Mouse (Mus musculus) midbrain, embryonic 16.5 days (tissue): ENCODE results near the gene Tbc1d10a. TPM values are rescaled to one million over a fixed set of nuclear protein-coding genes. Genes with fewer than 3 reads are reported as not detected.

Experiments
- ATAC-seq: fragments of 200-750 bp; cut with Nextera tagmentation; 2 replicates; pipeline ENCODE4 v1.8.0; 2017; ENCODE audit warnings: moderate TSS enrichment
- H3K27ac ChIP-seq: fragments of 300-500 bp; sonication (generic); 2 replicates; pipeline ENCODE4 v1.5.1; 2014; ENCODE audit warnings: mild to moderate bottlenecking, low read length, mixed read lengths
- H3K27me3 ChIP-seq: fragments of 300-500 bp; sonication (generic); 2 replicates; pipeline ENCODE4 v1.6.1; 2014; ENCODE audit warnings: low read depth, low read length, mixed read lengths; ENCODE audit not compliant: control insufficient read depth, insufficient read depth
- H3K36me3 ChIP-seq: fragments of 300-500 bp; sonication (generic); 2 replicates; pipeline ENCODE4 v1.6.1; 2014; ENCODE audit warnings: mild to moderate bottlenecking, low read length, moderate library complexity, mixed read lengths; ENCODE audit not compliant: control insufficient read depth, insufficient read depth
- H3K4me1 ChIP-seq: fragments of 300-500 bp; sonication (generic); 2 replicates; pipeline ENCODE4 v1.6.1; 2014; ENCODE audit warnings: mild to moderate bottlenecking, low read length, mixed read lengths; ENCODE audit not compliant: control insufficient read depth, insufficient read depth
- H3K4me2 ChIP-seq: fragments of 300-500 bp; sonication (generic); 2 replicates; pipeline ENCODE4 v1.6.1; 2014; ENCODE audit warnings: mild to moderate bottlenecking, low read length, mixed read lengths
- H3K4me3 ChIP-seq: fragments of 300-500 bp; sonication (generic); 2 replicates; pipeline ENCODE4 v1.5.1; 2014; ENCODE audit warnings: low read depth, mild to moderate bottlenecking, low read length, moderate library complexity, mixed read lengths
- H3K9ac ChIP-seq: fragments of 300-500 bp; sonication (generic); 2 replicates; pipeline ENCODE4 v1.6.1; 2014; ENCODE audit warnings: low read depth, low read length, mixed read lengths
- H3K9me3 ChIP-seq: fragments of 300-500 bp; sonication (generic); replicated peaks from 2 replicates; pipeline ENCODE4 v1.6.1; 2014; ENCODE audit warnings: mild to moderate bottlenecking, low read length, mixed read lengths; ENCODE audit not compliant: control insufficient read depth, poor library complexity, severe bottlenecking
- WGBS: fragments of 180-500 bp; shearing (Covaris S2); extraction: QIAGEN DNeasy Blood & Tissue Kit; methylation state at CpG from one replicate; pipeline ENCODE4 v1.1.7; 2014; 5-methylcytosine and 5-hydroxymethylcytosine counted together
- polyA plus RNA-seq: library from polyadenylated mRNA; unstranded; fragments of >200 nt; fragmentation: Nextera tagmentation; extraction: Ambion mirVana; gene quantifications from 2 replicates; pipeline ENCODE4 v1.2.1, GENCODE M21; 2015

Gene Tbc1d10a
- polyA plus RNA-seq, 1 experiment from 2014 or later, result 34.8 TPM

DNA sequence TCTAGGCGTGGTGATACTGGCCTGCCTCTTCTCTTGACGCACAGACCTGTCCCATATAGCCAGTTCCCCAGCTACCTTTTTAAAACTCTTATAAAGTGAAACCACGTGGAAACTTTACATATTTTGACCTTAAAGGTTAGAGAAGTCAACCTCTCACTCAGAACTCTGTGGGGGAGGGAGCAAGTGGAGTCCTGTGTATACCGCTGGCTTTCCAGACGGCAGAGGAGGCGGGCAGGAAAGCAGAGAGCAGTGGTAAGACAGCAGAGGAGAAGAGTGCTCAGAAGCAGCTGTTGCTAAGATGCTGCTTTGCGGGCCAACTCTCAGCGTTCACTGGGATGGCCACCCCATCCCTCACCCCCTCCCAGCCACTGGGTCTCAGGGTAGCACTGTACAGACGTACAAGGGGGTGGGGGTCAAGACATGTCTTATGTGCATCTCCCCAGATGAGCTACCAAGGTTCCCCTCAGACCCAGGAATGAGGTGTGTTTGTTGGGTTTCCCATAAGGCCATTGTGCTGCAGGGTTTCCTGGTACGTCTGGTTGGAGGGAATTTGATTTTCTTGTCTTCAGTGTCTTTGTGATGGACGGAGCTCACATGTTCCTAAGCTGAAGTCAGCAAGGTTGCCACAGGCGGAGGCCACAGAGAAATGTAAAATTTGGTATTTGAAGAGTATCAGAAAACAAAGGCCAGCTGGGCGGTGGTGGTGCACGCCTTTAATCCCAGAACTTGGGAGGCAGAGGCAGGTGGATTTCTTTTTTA is 60.8 kb downstream of the Tbc1d10a start:
- no peak for ATAC-seq

DNA sequence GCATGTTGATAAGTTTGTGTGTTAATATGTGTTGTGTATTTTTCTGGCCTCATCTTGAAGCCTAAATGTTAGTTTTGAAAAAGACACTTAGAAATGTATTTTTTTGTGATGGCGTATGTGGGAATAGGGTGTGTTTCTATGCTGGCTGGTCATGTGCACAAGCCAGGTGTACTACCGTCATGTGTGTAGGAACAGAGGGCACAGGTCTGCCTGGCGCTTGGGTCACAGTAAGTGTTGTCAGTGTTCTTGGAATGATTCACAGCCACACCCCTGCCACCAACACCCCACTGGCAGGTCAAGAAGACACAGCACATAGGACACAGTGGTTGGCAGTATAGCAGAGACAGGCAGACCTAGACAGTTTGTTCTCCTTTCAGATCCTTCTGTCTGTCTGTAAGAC is 62.6 kb downstream of the Tbc1d10a start:
- ATAC-seq, result no peak
- Histone ChIP-seq H3K27ac (no peak overlapping the region), H3K27me3 (no peaks in the 10 kb centered on the region)

More for the DNA sequence above, 60.8 kb downstream of the Tbc1d10a start:
- Histone ChIP-seq H3K9me3 (no peaks in the 10 kb centered on the region), H3K4me1 (no peaks in the 10 kb centered on the region), H3K4me3 (no peak overlapping the region), H3K36me3 (no peaks in the 10 kb centered on the region), H3K27ac (no peak overlapping the region), H3K9ac (no peak overlapping the region), H3K27me3 (no peaks in the 10 kb centered on the region), H3K4me2 (no peak overlapping the region)
- WGBS, result 85% methylated on average over 14 of the region's 14 CpGs

DNA sequence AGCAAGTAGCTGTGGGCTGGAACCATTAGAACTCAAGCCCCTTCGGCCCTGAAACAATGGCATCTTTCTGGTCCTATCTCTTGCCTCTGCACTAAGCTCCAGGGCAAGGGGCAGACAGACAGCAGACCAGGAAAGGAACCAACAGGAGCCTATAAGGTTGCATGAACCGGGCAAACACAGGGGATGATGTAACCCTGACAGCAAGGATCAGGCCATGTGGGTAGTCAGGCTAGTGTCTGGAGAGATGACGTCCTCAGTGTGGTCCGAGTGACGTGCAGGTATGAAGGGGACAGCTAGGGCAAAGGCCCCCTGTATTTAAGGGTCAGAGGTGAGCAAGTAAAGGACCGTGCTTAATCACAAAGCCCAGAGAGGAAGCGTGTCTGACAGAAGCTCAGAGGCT is 63.7 kb downstream of the Tbc1d10a start:
- no peak overlapping the region for H3K27ac ChIP-seq
- H3K36me3 ChIP-seq, result no peaks in the 10 kb centered on the region
- WGBS, result 77% methylated on average over 7 of the region's 7 CpGs
- no peaks in the 10 kb centered on the region for H3K27me3 ChIP-seq
- no peak for ATAC-seq
- no peaks in the 10 kb centered on the region for H3K9me3 ChIP-seq
- H3K9ac ChIP-seq, result no peak overlapping the region
- H3K4me3 ChIP-seq, result no peak overlapping the region
- H3K4me1 ChIP-seq, result no peaks in the 10 kb centered on the region
- no peak overlapping the region for H3K4me2 ChIP-seq

More for the DNA sequence above, 62.6 kb downstream of the Tbc1d10a start:
- no peaks in the 10 kb centered on the region for H3K9me3 ChIP-seq
- no peak overlapping the region for H3K4me3 ChIP-seq
- no peaks in the 10 kb centered on the region for H3K36me3 ChIP-seq
- H3K4me1 ChIP-seq, result no peaks in the 10 kb centered on the region
- no peak overlapping the region for H3K9ac ChIP-seq
- no peak overlapping the region for H3K4me2 ChIP-seq
- WGBS, result 98% methylated on average over 3 of the region's 3 CpGs

DNA sequence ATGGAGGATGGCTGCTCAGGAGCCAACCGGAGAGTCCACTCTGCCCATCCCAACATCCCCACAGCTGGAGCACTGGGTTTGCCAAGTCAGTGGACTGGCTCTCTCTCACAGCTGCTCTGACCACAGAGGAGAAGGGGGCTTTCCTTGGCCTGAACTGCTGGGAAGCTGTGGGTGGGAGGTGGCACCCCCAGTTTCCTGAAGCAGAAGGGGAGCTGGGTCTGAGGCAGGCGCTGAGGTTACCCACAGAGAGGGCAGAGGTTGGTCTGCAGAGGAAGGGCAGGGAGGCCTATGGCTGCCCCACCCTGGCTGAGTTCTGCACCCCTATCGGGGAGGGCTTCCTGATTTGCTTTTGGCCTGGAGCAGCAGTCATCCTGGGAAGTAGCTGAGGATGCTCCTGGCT is 64.8 kb downstream of the Tbc1d10a start:
- H3K4me2 ChIP-seq, result no peak overlapping the region
- no peaks in the 10 kb centered on the region for H3K4me1 ChIP-seq
- H3K4me3 ChIP-seq, result no peak overlapping the region
- no peaks in the 10 kb centered on the region for H3K27me3 ChIP-seq
- H3K9me3 ChIP-seq, result no peaks in the 10 kb centered on the region
- no peaks in the 10 kb centered on the region for H3K36me3 ChIP-seq
- no peak for ATAC-seq
- no peak overlapping the region for H3K27ac ChIP-seq
- 70% methylated on average over 3 of the region's 3 CpGs for WGBS
- H3K9ac ChIP-seq, result no peak overlapping the region

DNA sequence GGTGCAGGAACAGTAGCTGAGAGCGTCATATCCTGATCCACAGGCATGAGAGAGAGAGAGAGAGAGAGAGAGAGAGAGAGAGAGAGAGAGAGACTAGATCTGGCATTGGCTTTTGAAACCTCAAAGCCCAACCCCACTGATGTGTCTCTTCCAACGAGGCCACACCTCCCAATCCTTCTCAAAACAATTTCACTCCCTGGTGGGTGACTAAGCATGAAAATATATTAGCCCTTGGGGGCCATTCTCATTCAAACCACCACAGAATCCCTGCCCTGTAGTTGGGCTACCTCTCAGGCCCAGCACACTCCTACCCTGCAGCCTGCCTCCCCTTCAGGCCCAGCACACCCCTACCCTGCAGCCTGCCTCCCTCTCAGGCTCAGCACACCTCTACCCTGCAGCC is 66.3 kb downstream of the Tbc1d10a start:
- Histone ChIP-seq H3K9me3 (no peaks in the 10 kb centered on the region), H3K4me2 (no peak overlapping the region), H3K27me3 (no peaks in the 10 kb centered on the region), H3K4me1 (no peaks in the 10 kb centered on the region), H3K9ac (no peak overlapping the region), H3K36me3 (no peaks in the 10 kb centered on the region), H3K4me3 (no peak overlapping the region), H3K27ac (no peak overlapping the region)
- no peak for ATAC-seq
- 68% methylated on average over 2 of the region's 2 CpGs for WGBS

DNA sequence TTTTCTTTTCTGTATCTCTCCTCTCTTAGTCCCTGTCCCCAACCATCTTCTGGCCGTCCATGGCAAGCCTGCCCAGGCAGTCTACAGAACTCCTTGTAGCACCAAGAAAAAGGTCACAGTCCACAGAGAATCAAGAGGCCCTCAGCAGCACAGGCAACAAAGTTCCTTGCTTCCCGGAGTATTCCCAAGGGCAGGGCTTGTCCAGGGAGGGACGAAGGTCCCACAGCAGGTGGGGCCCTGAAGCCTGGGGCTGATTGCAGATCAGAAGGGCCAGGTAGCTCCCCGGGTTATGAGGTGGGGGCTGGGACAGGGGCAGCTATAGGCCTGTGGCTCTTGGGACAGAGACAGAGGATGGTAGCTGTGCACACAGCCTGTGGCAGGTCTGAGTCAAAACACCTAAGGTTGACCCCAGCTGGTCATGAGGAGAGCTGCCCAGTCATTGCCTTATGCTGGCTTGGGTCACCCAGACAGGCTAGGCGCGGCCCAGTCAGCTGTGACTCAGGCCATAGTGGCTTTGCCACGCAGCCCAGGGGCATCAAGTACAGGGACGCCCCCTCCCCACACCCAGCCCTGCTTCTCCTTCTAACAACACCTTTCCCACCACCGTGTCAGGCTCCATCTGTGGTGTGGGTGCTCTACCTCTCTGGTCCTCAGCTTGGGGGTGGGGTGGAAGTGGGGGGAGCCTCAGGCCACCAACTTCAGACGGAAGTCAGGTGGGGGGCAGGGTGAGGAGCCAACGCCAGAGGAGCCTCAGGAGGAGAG is 70.4 kb downstream of the Tbc1d10a start, which contains the start of gene Lif:
TSS of gene Lif (plus strand) at position 712 of the 762 bp plus-strand sequence.
- no peaks in the 10 kb centered on the region for H3K9me3 ChIP-seq
- ATAC-seq, result no peak
- H3K4me2 ChIP-seq, result no peak within 1 kb of the TSS
- H3K4me1 ChIP-seq, result peaks cover 2% of the 10 kb centered on the region; the same call in 1 of the 2 replicates
- H3K27me3 ChIP-seq, result no peaks in the 10 kb centered on the region
- no peaks in the 10 kb centered on the region for H3K36me3 ChIP-seq
- 67% methylated on average over 11 of the region's 11 CpGs for WGBS
- no peak within 1 kb of the TSS for H3K4me3 ChIP-seq
- H3K27ac ChIP-seq, result no peak within 1 kb of the TSS
- H3K9ac ChIP-seq, result no peak within 1 kb of the TSS; the same call in 1 of the 2 replicates

DNA sequence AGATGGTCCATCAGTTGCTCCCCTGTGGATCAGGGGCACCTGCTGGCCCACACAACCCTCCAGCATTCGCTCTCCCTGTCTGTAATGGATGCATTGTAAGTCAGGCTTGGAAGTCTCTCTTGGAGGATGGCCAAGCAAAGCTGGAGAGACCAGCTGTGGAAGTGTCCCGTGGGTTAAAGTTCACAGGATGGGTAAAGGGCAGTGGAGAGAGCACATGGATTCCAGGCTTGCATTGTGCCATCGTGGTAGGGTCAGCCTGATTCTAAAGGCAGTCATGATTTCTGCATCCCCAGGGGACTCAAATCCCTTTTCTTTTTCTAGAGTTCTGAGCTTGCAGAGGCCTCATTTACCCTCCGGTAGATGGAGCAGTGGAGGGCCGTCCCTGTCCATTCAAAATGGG is 71.2 kb downstream of the Tbc1d10a start:
- peaks cover 4% of the 10 kb centered on the region; the same call in 1 of the 2 replicates for H3K4me1 ChIP-seq
- no peak overlapping the region for H3K4me3 ChIP-seq
- no peak overlapping the region for H3K27ac ChIP-seq
- no peaks in the 10 kb centered on the region for H3K9me3 ChIP-seq
- H3K4me2 ChIP-seq, result no peak overlapping the region
- 47% methylated on average over 5 of the region's 5 CpGs for WGBS
- no peak overlapping the region; the same call in 1 of the 2 replicates for H3K9ac ChIP-seq
- no peaks in the 10 kb centered on the region for H3K36me3 ChIP-seq
- no peaks in the 10 kb centered on the region for H3K27me3 ChIP-seq
- ATAC-seq, result no peak

DNA sequence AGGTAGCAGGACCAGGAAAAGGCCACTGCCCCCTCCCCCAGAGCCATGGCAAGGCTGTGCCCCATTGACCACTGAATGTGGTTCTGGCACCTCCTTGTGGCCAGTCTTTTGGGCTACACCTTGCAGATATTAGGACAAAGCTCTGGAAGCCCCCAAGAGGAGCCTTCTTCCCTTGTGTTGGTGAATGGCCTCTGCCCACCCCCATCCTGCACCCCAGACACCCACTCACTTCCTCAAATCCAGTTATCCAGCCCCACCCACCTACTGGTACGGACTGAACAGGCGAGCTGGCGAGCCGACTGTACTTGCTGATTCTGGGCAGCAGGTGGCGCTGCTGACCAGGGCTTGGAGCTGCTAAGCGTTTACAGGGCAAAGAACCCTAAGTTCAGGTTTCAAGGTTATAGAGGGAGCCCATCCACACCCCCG is 72.1 kb downstream of the Tbc1d10a start:
- Histone ChIP-seq H3K9me3 (no peaks in the 10 kb centered on the region), H3K36me3 (no peaks in the 10 kb centered on the region), H3K9ac (peak overlapping the region; percentile 43; the same call in 1 of the 2 replicates), H3K4me2 (peak overlapping the region; percentile 65), H3K27me3 (no peaks in the 10 kb centered on the region), H3K27ac (no peak overlapping the region), H3K4me1 (peaks cover 4% of the 10 kb centered on the region; the same call in 1 of the 2 replicates), H3K4me3 (peak overlapping the region; percentile 19; the same call in 1 of the 2 replicates)
- ATAC-seq, result peak; percentile 70
- 2% methylated on average over 7 of the region's 7 CpGs for WGBS
